Mouse (Mus musculus) neural tube, embryonic 12.5 days (tissue): ENCODE measurements around the gene Mki67. TPM values are rescaled to one million over a fixed set of nuclear protein-coding genes. Genes with fewer than 3 reads are reported as not detected.

Source experiments
- ATAC-seq: fragments of 200-750 bp; cut with Nextera tagmentation; 2 replicates; pipeline ENCODE4 v1.8.0; 2017; ENCODE audit warnings: low read depth, mild to moderate bottlenecking, moderate TSS enrichment, moderate library complexity; ENCODE audit not compliant: low FRiP score
- H3K27ac ChIP-seq: fragments of 300-500 bp; sonication (generic); 2 replicates; pipeline ENCODE4 v1.5.1; 2016
- H3K27me3 ChIP-seq: fragments of 300-500 bp; sonication (generic); replicated peaks from 2 replicates; pipeline ENCODE4 v1.6.1; 2016; ENCODE audit warnings: mild to moderate bottlenecking
- H3K36me3 ChIP-seq: fragments of 300-500 bp; sonication (generic); 2 replicates; pipeline ENCODE4 v1.6.1; 2016; ENCODE audit warnings: mild to moderate bottlenecking
- H3K4me1 ChIP-seq: fragments of 300-500 bp; sonication (generic); 2 replicates; pipeline ENCODE4 v1.6.1; 2016
- H3K4me2 ChIP-seq: fragments of 300-500 bp; sonication (generic); replicated peaks from 2 replicates; pipeline ENCODE4 v1.6.1; 2016; ENCODE audit warnings: mild to moderate bottlenecking
- H3K4me3 ChIP-seq: fragments of 300-500 bp; sonication (generic); 2 replicates; pipeline ENCODE4 v1.5.1; 2016
- H3K9ac ChIP-seq: fragments of 300-500 bp; sonication (generic); 2 replicates; pipeline ENCODE4 v1.6.1; 2016; ENCODE audit warnings: mild to moderate bottlenecking
- H3K9me3 ChIP-seq: fragments of 300-500 bp; sonication (generic); 2 replicates; pipeline ENCODE4 v1.6.1; 2016; ENCODE audit warnings: mild to moderate bottlenecking
- WGBS: fragments of 180-500 bp; shearing (Covaris S2); methylation state at CpG from one replicate; pipeline ENCODE4 v1.1.7; 2016; 5-methylcytosine and 5-hydroxymethylcytosine counted together
- polyA plus RNA-seq: library from polyadenylated mRNA; unstranded; fragments of >200 nt; fragmentation: Nextera tagmentation; extraction: Ambion mirVana; gene quantifications from 2 replicates; pipeline ENCODE4 v1.2.1, GENCODE M21; 2016

The Mki67 gene
- polyA plus RNA-seq, 1 experiment from 2014 or later: 28.8 TPM

- ATAC-seq: no peak
- H3K9me3 ChIP-seq: no peaks in the 10 kb centered on the region
- H3K9ac ChIP-seq: no peak overlapping the region
- no peaks in the 10 kb centered on the region for H3K4me1 ChIP-seq
- no peak overlapping the region for H3K4me3 ChIP-seq
- no peak overlapping the region for H3K4me2 ChIP-seq
- H3K36me3 ChIP-seq: no peaks in the 10 kb centered on the region
- H3K27me3 ChIP-seq: no peaks in the 10 kb centered on the region
- WGBS: 88% methylated on average over 4 of the region's 4 CpGs
- no peak overlapping the region for H3K27ac ChIP-seq
Observed at GRCm38 (mm10) chr7:135655113-135655512, 61.0 kb downstream of the Mki67 start.

GRCm38 (mm10) chr7:135654288-135654687, 61.9 kb downstream of the Mki67 start:
- Histone ChIP-seq H3K27me3 (no peaks in the 10 kb centered on the region), H3K9ac (no peak overlapping the region), H3K27ac (no peak overlapping the region), H3K4me3 (no peak overlapping the region), H3K4me1 (no peaks in the 10 kb centered on the region), H3K36me3 (no peaks in the 10 kb centered on the region), H3K4me2 (no peak overlapping the region), H3K9me3 (no peaks in the 10 kb centered on the region)
- no peak for ATAC-seq
- 85% methylated on average over 6 of the region's 6 CpGs for WGBS

GRCm38 (mm10) chr7:135653601-135654000, 62.6 kb downstream of the Mki67 start:
- Histone ChIP-seq H3K9ac (no peak overlapping the region), H3K36me3 (no peaks in the 10 kb centered on the region), H3K27me3 (no peaks in the 10 kb centered on the region), H3K27ac (no peak overlapping the region), H3K4me1 (no peaks in the 10 kb centered on the region), H3K4me2 (no peak overlapping the region), H3K9me3 (no peaks in the 10 kb centered on the region), H3K4me3 (no peak overlapping the region)
- WGBS: 90% methylated on average over 7 of the region's 7 CpGs
- no peak for ATAC-seq

- no peak for ATAC-seq
- Histone ChIP-seq H3K9ac (no peak overlapping the region), H3K27me3 (no peaks in the 10 kb centered on the region), H3K9me3 (peaks cover 3% of the 10 kb centered on the region; the same call in 1 of the 2 replicates), H3K27ac (no peak overlapping the region), H3K36me3 (no peaks in the 10 kb centered on the region), H3K4me2 (no peak overlapping the region), H3K4me3 (no peak overlapping the region), H3K4me1 (no peaks in the 10 kb centered on the region)
- 75% methylated on average over 11 of the region's 11 CpGs for WGBS
Observed at GRCm38 (mm10) chr7:135652781-135653180, 63.4 kb downstream of the Mki67 start.

GRCm38 (mm10) chr7:135651831-135652511, 64.2 kb downstream of the Mki67 start:
- H3K36me3 ChIP-seq: no peaks in the 10 kb centered on the region
- 76% methylated on average over 18 of the region's 18 CpGs for WGBS
- H3K9me3 ChIP-seq: peaks cover 3% of the 10 kb centered on the region; the same call in 1 of the 2 replicates
- no peak overlapping the region for H3K4me2 ChIP-seq
- ATAC-seq: no peak
- no peaks in the 10 kb centered on the region for H3K4me1 ChIP-seq
- H3K27me3 ChIP-seq: no peaks in the 10 kb centered on the region
- H3K27ac ChIP-seq: no peak overlapping the region
- H3K4me3 ChIP-seq: no peak overlapping the region
- no peak overlapping the region for H3K9ac ChIP-seq

GRCm38 (mm10) chr7:135650061-135650460, 66.1 kb downstream of the Mki67 start:
- 87% methylated on average over 5 of the region's 5 CpGs for WGBS
- Histone ChIP-seq H3K27ac (no peak overlapping the region), H3K9me3 (peaks cover 3% of the 10 kb centered on the region; the same call in 1 of the 2 replicates), H3K4me3 (no peak overlapping the region), H3K27me3 (no peaks in the 10 kb centered on the region), H3K4me2 (no peak overlapping the region), H3K4me1 (no peaks in the 10 kb centered on the region), H3K36me3 (no peaks in the 10 kb centered on the region), H3K9ac (no peak overlapping the region)
- ATAC-seq: no peak

GRCm38 (mm10) chr7:135649306-135649705, 66.9 kb downstream of the Mki67 start:
- Histone ChIP-seq H3K9me3 (peaks cover 3% of the 10 kb centered on the region; the same call in 1 of the 2 replicates), H3K4me1 (no peaks in the 10 kb centered on the region), H3K27ac (no peak overlapping the region), H3K4me2 (no peak overlapping the region), H3K27me3 (no peaks in the 10 kb centered on the region), H3K9ac (no peak overlapping the region), H3K36me3 (no peaks in the 10 kb centered on the region), H3K4me3 (no peak overlapping the region)
- ATAC-seq: no peak
- 92% methylated on average over 1 of the region's 1 CpGs for WGBS

GRCm38 (mm10) chr7:135648821-135649220, 67.3 kb downstream of the Mki67 start:
- H3K9ac ChIP-seq: no peak overlapping the region
- no peak for ATAC-seq
- no peak overlapping the region for H3K27ac ChIP-seq
- H3K36me3 ChIP-seq: no peaks in the 10 kb centered on the region
- peaks cover 3% of the 10 kb centered on the region; the same call in 1 of the 2 replicates for H3K9me3 ChIP-seq
- H3K27me3 ChIP-seq: no peaks in the 10 kb centered on the region
- H3K4me3 ChIP-seq: no peak overlapping the region
- no peak overlapping the region for H3K4me2 ChIP-seq
- no peaks in the 10 kb centered on the region for H3K4me1 ChIP-seq
- 95% methylated on average over 8 of the region's 8 CpGs for WGBS

GRCm38 (mm10) chr7:135646976-135647375, 69.2 kb downstream of the Mki67 start:
- H3K4me2 ChIP-seq: no peak overlapping the region
- no peak overlapping the region for H3K4me3 ChIP-seq
- WGBS: 86% methylated on average over 6 of the region's 6 CpGs
- no peaks in the 10 kb centered on the region for H3K4me1 ChIP-seq
- ATAC-seq: no peak
- peaks cover 3% of the 10 kb centered on the region; the same call in 1 of the 2 replicates for H3K9me3 ChIP-seq
- no peaks in the 10 kb centered on the region for H3K27me3 ChIP-seq
- no peak overlapping the region for H3K9ac ChIP-seq
- H3K27ac ChIP-seq: no peak overlapping the region
- no peaks in the 10 kb centered on the region for H3K36me3 ChIP-seq

- no peak for ATAC-seq
Observed at GRCm38 (mm10) chr7:135644452-135644851, 71.7 kb downstream of the Mki67 start.

GRCm38 (mm10) chr7:135641698-135642507, 74.3 kb downstream of the Mki67 start:
- no peak for ATAC-seq
- no peaks in the 10 kb centered on the region for H3K36me3 ChIP-seq
- no peak overlapping the region for H3K4me2 ChIP-seq
- no peaks in the 10 kb centered on the region for H3K4me1 ChIP-seq
- WGBS: 64% methylated on average over 14 of the region's 14 CpGs
- no peak overlapping the region for H3K4me3 ChIP-seq
- no peaks in the 10 kb centered on the region for H3K27me3 ChIP-seq
- no peaks in the 10 kb centered on the region for H3K9me3 ChIP-seq
- no peak overlapping the region for H3K27ac ChIP-seq
- no peak overlapping the region for H3K9ac ChIP-seq

More at GRCm38 (mm10) chr7:135644452-135644851, 71.7 kb downstream of the Mki67 start:
- Histone ChIP-seq H3K4me3 (no peak overlapping the region), H3K4me2 (no peak overlapping the region), H3K36me3 (no peaks in the 10 kb centered on the region), H3K27ac (no peak overlapping the region), H3K9ac (no peak overlapping the region), H3K9me3 (peaks cover 3% of the 10 kb centered on the region; the same call in 1 of the 2 replicates), H3K27me3 (no peaks in the 10 kb centered on the region), H3K4me1 (no peaks in the 10 kb centered on the region)
- 83% methylated on average over 1 of the region's 1 CpGs for WGBS
